Mouse (Mus musculus) heart, embryonic 15.5 days (tissue): ENCODE measurements around the gene Cfap126. TPM values are rescaled to one million over a fixed set of nuclear protein-coding genes. Genes with fewer than 3 reads are reported as not detected.

ENCODE experiments used
- ATAC-seq: fragments of 200-750 bp; cut with Nextera tagmentation; replicated peaks from 2 replicates; pipeline ENCODE4 v1.8.0; 2017; ENCODE audit warnings: low read depth, moderate TSS enrichment; ENCODE audit not compliant: insufficient number of reproducible peaks, insufficient read depth, low FRiP score
- H3K27ac ChIP-seq: fragments of 300-500 bp; sonication (generic); 2 replicates; pipeline ENCODE4 v1.5.1; 2015; ENCODE audit warnings: mild to moderate bottlenecking, inconsistent platforms
- H3K27me3 ChIP-seq: fragments of 300-500 bp; sonication (generic); 2 replicates; pipeline ENCODE4 v1.6.1; 2015; ENCODE audit warnings: inconsistent platforms
- H3K36me3 ChIP-seq: fragments of 300-500 bp; sonication (generic); 2 replicates; pipeline ENCODE4 v1.6.1; 2015; ENCODE audit warnings: mild to moderate bottlenecking, inconsistent platforms
- H3K4me1 ChIP-seq: fragments of 300-500 bp; sonication (generic); replicated peaks from 2 replicates; pipeline ENCODE4 v1.6.1; 2015; ENCODE audit warnings: inconsistent platforms
- H3K4me2 ChIP-seq: fragments of 300-500 bp; sonication (generic); 2 replicates; pipeline ENCODE4 v1.6.1; 2015; ENCODE audit warnings: inconsistent platforms, mild to moderate bottlenecking, moderate library complexity
- H3K4me3 ChIP-seq: fragments of 300-500 bp; sonication (generic); 2 replicates; pipeline ENCODE4 v1.5.1; 2015; ENCODE audit warnings: mild to moderate bottlenecking, inconsistent platforms
- H3K9ac ChIP-seq: fragments of 300-500 bp; sonication (generic); 2 replicates; pipeline ENCODE4 v1.6.1; 2015; ENCODE audit warnings: mild to moderate bottlenecking, inconsistent platforms
- H3K9me3 ChIP-seq: fragments of 300-500 bp; sonication (generic); replicated peaks from 2 replicates; pipeline ENCODE4 v1.6.1; 2016; ENCODE audit warnings: inconsistent platforms
- WGBS: fragments of 180-500 bp; shearing (Covaris S2); methylation state at CpG from one replicate; pipeline ENCODE4 v1.1.7; 2015; ENCODE audit warnings: mixed read lengths; 5-methylcytosine and 5-hydroxymethylcytosine counted together
- polyA plus RNA-seq: library from polyadenylated mRNA; unstranded; fragments of >200 nt; fragmentation: Nextera tagmentation; extraction: Ambion mirVana; gene quantifications from 2 replicates; pipeline ENCODE4 v1.2.1, GENCODE M21; 2015

The Cfap126 gene
- polyA plus RNA-seq, 1 experiment from 2014 or later, result 3.5 TPM

- H3K9me3 ChIP-seq, result no peaks in the 10 kb centered on the region
- H3K36me3 ChIP-seq, result no peaks in the 10 kb centered on the region
- peak overlapping the region; percentile 73 for H3K4me2 ChIP-seq
- H3K4me1 ChIP-seq, result peaks cover 8% of the 10 kb centered on the region
- peak overlapping the region; percentile 74 for H3K4me3 ChIP-seq
- peak overlapping the region; percentile 60 for H3K9ac ChIP-seq
- no peaks in the 10 kb centered on the region for H3K27me3 ChIP-seq
- peak overlapping the region; percentile 80 for H3K27ac ChIP-seq
- ATAC-seq, result peak; percentile 91
- WGBS, result under 1% methylated on average over 38 of the region's 38 CpGs
Measured at GRCm38 (mm10) chr1:171111020-171111780, 2.5 kb upstream of the Cfap126 start.

- Histone ChIP-seq H3K4me3 (peak overlapping the region; percentile 74), H3K9me3 (no peaks in the 10 kb centered on the region), H3K36me3 (no peaks in the 10 kb centered on the region), H3K9ac (peak overlapping the region; percentile 35), H3K4me1 (peaks cover 8% of the 10 kb centered on the region), H3K27ac (peak overlapping the region; percentile 80), H3K27me3 (no peaks in the 10 kb centered on the region), H3K4me2 (peak overlapping the region; percentile 73)
- ATAC-seq, result no peak
- 3% methylated on average over 15 of the region's 15 CpGs for WGBS
Measured at GRCm38 (mm10) chr1:171111781-171112575, 1.7 kb upstream of the Cfap126 start.

GRCm38 (mm10) chr1:171112986-171113385, 732 bp upstream of the Cfap126 start:
- Histone ChIP-seq H3K4me3 (no peak overlapping the region; the same call in 1 of the 2 replicates), H3K27ac (no peak overlapping the region), H3K4me1 (peaks cover 8% of the 10 kb centered on the region), H3K9ac (no peak overlapping the region), H3K27me3 (no peaks in the 10 kb centered on the region), H3K36me3 (no peaks in the 10 kb centered on the region), H3K4me2 (no peak overlapping the region), H3K9me3 (no peaks in the 10 kb centered on the region)
- WGBS, result 83% methylated on average over 4 of the region's 4 CpGs
- no peak for ATAC-seq

- ATAC-seq, result no peak
- 40% methylated on average over 4 of the region's 4 CpGs for WGBS
- Histone ChIP-seq H3K27ac (no peak overlapping the region), H3K36me3 (no peaks in the 10 kb centered on the region), H3K9ac (no peak overlapping the region), H3K27me3 (no peaks in the 10 kb centered on the region), H3K9me3 (no peaks in the 10 kb centered on the region), H3K4me3 (no peak overlapping the region), H3K4me1 (peaks cover 12% of the 10 kb centered on the region), H3K4me2 (no peak overlapping the region)
Measured at GRCm38 (mm10) chr1:171116280-171116679, 2.6 kb downstream of the Cfap126 start.

- Histone ChIP-seq H3K4me2 (no peak overlapping the region), H3K9ac (no peak overlapping the region), H3K4me1 (peaks cover 21% of the 10 kb centered on the region), H3K4me3 (no peak overlapping the region), H3K27ac (no peak overlapping the region), H3K27me3 (no peaks in the 10 kb centered on the region), H3K36me3 (no peaks in the 10 kb centered on the region), H3K9me3 (no peaks in the 10 kb centered on the region)
- 13% methylated on average over 4 of the region's 4 CpGs for WGBS
- no peak for ATAC-seq
Measured at GRCm38 (mm10) chr1:171118269-171118684, 4.6 kb downstream of the Cfap126 start.

GRCm38 (mm10) chr1:171118996-171119395, 5.3 kb downstream of the Cfap126 start:
- Histone ChIP-seq H3K4me1 (peaks cover 21% of the 10 kb centered on the region), H3K4me2 (no peak overlapping the region), H3K9ac (no peak overlapping the region), H3K36me3 (no peaks in the 10 kb centered on the region), H3K27ac (no peak overlapping the region), H3K27me3 (no peaks in the 10 kb centered on the region), H3K9me3 (no peaks in the 10 kb centered on the region), H3K4me3 (no peak overlapping the region)
- ATAC-seq, result no peak
- 79% methylated on average over 5 of the region's 5 CpGs for WGBS

- no peak overlapping the region for H3K4me3 ChIP-seq
- no peaks in the 10 kb centered on the region for H3K36me3 ChIP-seq
- no peak overlapping the region for H3K9ac ChIP-seq
- no peaks in the 10 kb centered on the region for H3K9me3 ChIP-seq
- ATAC-seq, result no peak
- no peak overlapping the region for H3K4me2 ChIP-seq
- H3K4me1 ChIP-seq, result peaks cover 21% of the 10 kb centered on the region
- no peaks in the 10 kb centered on the region for H3K27me3 ChIP-seq
- 84% methylated on average over 14 of the region's 14 CpGs for WGBS
- H3K27ac ChIP-seq, result no peak overlapping the region
Measured at GRCm38 (mm10) chr1:171119405-171119804, 5.7 kb downstream of the Cfap126 start.

GRCm38 (mm10) chr1:171120893-171121292, 7.2 kb downstream of the Cfap126 start:
- no peak overlapping the region for H3K27ac ChIP-seq
- H3K4me2 ChIP-seq, result no peak overlapping the region
- no peaks in the 10 kb centered on the region for H3K9me3 ChIP-seq
- no peaks in the 10 kb centered on the region for H3K27me3 ChIP-seq
- no peak for ATAC-seq
- WGBS, result 25% methylated on average over 3 of the region's 3 CpGs
- H3K4me1 ChIP-seq, result peaks cover 21% of the 10 kb centered on the region
- no peak overlapping the region for H3K9ac ChIP-seq
- H3K4me3 ChIP-seq, result no peak overlapping the region
- H3K36me3 ChIP-seq, result no peaks in the 10 kb centered on the region

- H3K9ac ChIP-seq, result no peak overlapping the region
- no peak overlapping the region for H3K4me3 ChIP-seq
- ATAC-seq, result no peak
- H3K36me3 ChIP-seq, result no peaks in the 10 kb centered on the region
- H3K4me1 ChIP-seq, result peaks cover 21% of the 10 kb centered on the region
- WGBS, result 49% methylated on average over 5 of the region's 5 CpGs
- H3K27me3 ChIP-seq, result no peaks in the 10 kb centered on the region
- no peak overlapping the region for H3K4me2 ChIP-seq
- H3K27ac ChIP-seq, result no peak overlapping the region
- no peaks in the 10 kb centered on the region for H3K9me3 ChIP-seq
Measured at GRCm38 (mm10) chr1:171121839-171122238, 8.1 kb downstream of the Cfap126 start.

GRCm38 (mm10) chr1:171122932-171123331, 9.2 kb downstream of the Cfap126 start:
- H3K36me3 ChIP-seq, result peaks cover 7% of the 10 kb centered on the region; the same call in 1 of the 2 replicates
- H3K4me3 ChIP-seq, result no peak overlapping the region
- no peak for ATAC-seq

GRCm38 (mm10) chr1:171124398-171124797, 10.7 kb downstream of the Cfap126 start:
- H3K4me2 ChIP-seq, result no peak overlapping the region
- H3K9me3 ChIP-seq, result no peaks in the 10 kb centered on the region
- no peak overlapping the region for H3K4me3 ChIP-seq
- no peak overlapping the region for H3K27ac ChIP-seq
- peaks cover 20% of the 10 kb centered on the region for H3K36me3 ChIP-seq
- ATAC-seq, result no peak
- WGBS, result 90% methylated on average over 5 of the region's 5 CpGs
- no peaks in the 10 kb centered on the region for H3K27me3 ChIP-seq
- peaks cover 18% of the 10 kb centered on the region for H3K4me1 ChIP-seq
- H3K9ac ChIP-seq, result no peak overlapping the region

More at GRCm38 (mm10) chr1:171122932-171123331, 9.2 kb downstream of the Cfap126 start:
- H3K27ac ChIP-seq, result no peak overlapping the region
- H3K4me2 ChIP-seq, result no peak overlapping the region
- H3K9ac ChIP-seq, result no peak overlapping the region
- H3K4me1 ChIP-seq, result peaks cover 21% of the 10 kb centered on the region
- WGBS, result 36% methylated on average over 7 of the region's 7 CpGs
- no peaks in the 10 kb centered on the region for H3K27me3 ChIP-seq
- no peaks in the 10 kb centered on the region for H3K9me3 ChIP-seq
